Mouse (Mus musculus): ENCODE measurements at regions not wholly inside any gene's neighbourhood (a gene's known extent, or its start where the extent isn't known, plus 50 kb on each side); places are given as distances from the start of the nearest gene placed in this dataset.

- TF ChIP-seq CTCF (IDR thresholded peaks at IDR 0.05; ENCODE audit: insufficient read depth, low read length) (no peak), POLR2A (IDR thresholded peaks at IDR 0.05; ENCODE audit: borderline replicate concordance, extremely low read depth, low read depth, low read length) (no peak)
These were observed 259.0 kb upstream of the Rspo3 start for GRCm38 (mm10) chr10:29794663-29795062.
